Comparison of ENCODE assay signal across 21 mouse cellular contexts in the genomic region with DNA sequence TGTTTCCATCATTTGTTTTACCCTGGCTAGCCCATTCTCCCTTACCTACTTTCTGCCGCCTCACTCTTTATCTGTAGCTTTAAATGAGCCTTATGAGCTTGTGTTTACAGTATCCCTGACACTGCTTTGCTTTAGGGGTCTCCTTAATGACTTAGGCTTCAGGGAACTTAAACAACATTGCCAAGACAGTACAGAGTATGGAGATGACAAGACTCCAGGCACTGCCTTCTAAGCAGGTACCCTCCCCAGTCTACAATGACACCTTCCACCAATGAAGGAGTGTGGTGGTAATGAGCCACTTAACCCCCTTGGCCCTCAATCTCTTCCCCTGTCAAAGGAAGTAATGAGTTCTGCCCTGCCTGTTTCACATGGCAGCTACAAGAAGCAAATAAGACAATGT. TPM values are rescaled to one million over a fixed set of nuclear protein-coding genes. Genes with fewer than 3 reads are reported as not detected.
DNase-seq lines count a peak whose midpoint lies in the region; ATAC-seq and TF ChIP-seq lines count a peak whose summit lies in the region.
"Had no signal": no experiment of that assay in that cellular context is flagged by ENCODE, and none has a peak within 500 bp of the region (broad histone marks: within the 10 kb centered on the region; RNA-seq: fewer than 3 reads in every experiment).

No protein-coding gene starts in this region.

- no peaks in the 10 kb centered on the region for H3K27me3 ChIP-seq in kidney, postnatal 0 days (ENCODE audit: insufficient read depth, low read length)
- no peaks in the 10 kb centered on the region for H3K27me3 ChIP-seq in kidney, embryonic 16.5 days (ENCODE audit: insufficient read depth, low read length)
- no peaks in the 10 kb centered on the region for H3K27me3 ChIP-seq in forebrain, embryonic 15.5 days
- no peaks in the 10 kb centered on the region for H3K27me3 ChIP-seq in midbrain, embryonic 15.5 days (replicated peaks)
- H3K27me3 ChIP-seq: intestine, embryonic 15.5 days; liver, embryonic 15.5 days had no signal

- no peak for TF ChIP-seq CTCF in kidney, postnatal 0 days (IDR thresholded peaks at IDR 0.05; ENCODE audit: low read depth)

- no peaks in the 10 kb centered on the region for H3K9me3 ChIP-seq in kidney, postnatal 0 days (replicated peaks; ENCODE audit: low read length)
- no peaks in the 10 kb centered on the region for H3K9me3 ChIP-seq in kidney, embryonic 16.5 days (ENCODE audit: low read length)
- H3K9me3 ChIP-seq in forebrain, embryonic 15.5 days, result no peaks in the 10 kb centered on the region
- no peaks in the 10 kb centered on the region for H3K9me3 ChIP-seq in midbrain, embryonic 15.5 days
- H3K9me3 ChIP-seq: G1E; intestine, embryonic 15.5 days; liver, embryonic 15.5 days had no signal

- 53% methylated on average over 1 of the region's 1 CpGs for WGBS in kidney, postnatal 0 days
- 49% methylated on average over 1 of the region's 1 CpGs for WGBS in kidney, embryonic 16.5 days
- WGBS in forebrain, embryonic 15.5 days, result 26% methylated on average over 1 of the region's 1 CpGs
- 66% methylated on average over 1 of the region's 1 CpGs for WGBS in midbrain, embryonic 15.5 days

- ATAC-seq in kidney, postnatal 0 days (replicated peaks; ENCODE audit: low FRiP score, low read depth), result no peak
- ATAC-seq in kidney, embryonic 16.5 days (ENCODE audit: low FRiP score, low TSS enrichment), result no peak
- ATAC-seq in forebrain, embryonic 15.5 days (replicated peaks), result peak; percentile 84
- peak; percentile 87 for ATAC-seq in midbrain, embryonic 15.5 days (replicated peaks)
- ATAC-seq: CD4-positive, CD25-positive, alpha-beta regulatory T cell, adult 4 months; intestine, embryonic 15.5 days; lung, postnatal 0 days had no signal

- no peak overlapping the region for H3K9ac ChIP-seq in kidney, postnatal 0 days (ENCODE audit: low read depth, low read length)
- no peak overlapping the region for H3K9ac ChIP-seq in kidney, embryonic 16.5 days (replicated peaks; ENCODE audit: low read length)
- no peak overlapping the region for H3K9ac ChIP-seq in forebrain, embryonic 15.5 days (replicated peaks)
- no peak overlapping the region for H3K9ac ChIP-seq in midbrain, embryonic 15.5 days
- H3K9ac ChIP-seq: intestine, embryonic 15.5 days; liver, embryonic 15.5 days had no signal

- no peaks in the 10 kb centered on the region for H3K4me1 ChIP-seq in kidney, postnatal 0 days (replicated peaks; ENCODE audit: insufficient read depth, low read length)
- H3K4me1 ChIP-seq in kidney, embryonic 16.5 days (ENCODE audit: insufficient read depth, low read length), result no peaks in the 10 kb centered on the region
- peaks cover 19% of the 10 kb centered on the region for H3K4me1 ChIP-seq in forebrain, embryonic 15.5 days
- H3K4me1 ChIP-seq in midbrain, embryonic 15.5 days, result peaks cover 13% of the 10 kb centered on the region
- H3K4me1 ChIP-seq: intestine, embryonic 15.5 days; liver, embryonic 15.5 days had no signal

- peak; percentile 3 for DNase-seq in embryo, embryonic 10 days (ENCODE audit: low spot score)
- no peak for DNase-seq in embryo, embryonic 11 days
- DNase-seq in kidney, postnatal 0 days (ENCODE audit: low spot score), result peak; percentile 4
- DNase-seq in cerebellum, adult 18-20 months, result no peak
- DNase-seq in spleen, adult 18-20 months, result no peak
- DNase-seq: adrenal gland, postnatal 36 days; cerebellum, adult 9-11 months; heart, postnatal 14 days; kidney, postnatal 36 days had no signal

- no peak overlapping the region for H3K4me2 ChIP-seq in kidney, postnatal 0 days (ENCODE audit: low read length)
- no peak overlapping the region for H3K4me2 ChIP-seq in kidney, embryonic 16.5 days (replicated peaks; ENCODE audit: low read depth, low read length)
- no peak overlapping the region for H3K4me2 ChIP-seq in forebrain, embryonic 15.5 days (replicated peaks)
- no peak overlapping the region for H3K4me2 ChIP-seq in midbrain, embryonic 15.5 days
- H3K4me2 ChIP-seq: heart, embryonic 11.5 days; intestine, embryonic 15.5 days; liver, embryonic 15.5 days had no signal

- no peak overlapping the region for H3K27ac ChIP-seq in kidney, postnatal 0 days
- no peak overlapping the region for H3K27ac ChIP-seq in kidney, embryonic 16.5 days (ENCODE audit: low read length)
- H3K27ac ChIP-seq in forebrain, embryonic 15.5 days (replicated peaks), result peak overlapping the region; percentile 74
- peak overlapping the region; percentile 45; the same call in 1 of the 2 replicates for H3K27ac ChIP-seq in midbrain, embryonic 15.5 days
- H3K27ac ChIP-seq: intestine, embryonic 15.5 days; liver, embryonic 15.5 days; stomach, postnatal 0 days had no signal

- H3K36me3 ChIP-seq in kidney, postnatal 0 days (ENCODE audit: insufficient read depth, low read length), result no peaks in the 10 kb centered on the region
- no peaks in the 10 kb centered on the region for H3K36me3 ChIP-seq in kidney, embryonic 16.5 days (ENCODE audit: insufficient read depth, low read length)
- H3K36me3 ChIP-seq in forebrain, embryonic 15.5 days, result no peaks in the 10 kb centered on the region
- no peaks in the 10 kb centered on the region for H3K36me3 ChIP-seq in midbrain, embryonic 15.5 days (replicated peaks)
- H3K36me3 ChIP-seq: G1E; intestine, embryonic 15.5 days; liver, embryonic 15.5 days had no signal

- no peak overlapping the region for H3K4me3 ChIP-seq in kidney, postnatal 0 days (replicated peaks; ENCODE audit: low read depth, low read length)
- H3K4me3 ChIP-seq in kidney, embryonic 16.5 days (ENCODE audit: low read length), result no peak overlapping the region
- H3K4me3 ChIP-seq in forebrain, embryonic 15.5 days, result no peak overlapping the region
- H3K4me3 ChIP-seq in midbrain, embryonic 15.5 days, result no peak overlapping the region
- H3K4me3 ChIP-seq: erythroblast, embryonic 14.5 days; intestine, embryonic 15.5 days; liver, embryonic 15.5 days; myocyte had no signal

RNA-seq across cellular contexts. Expression of a gene that starts 42.4 kb away (rescaled TPM):
- 1.5 and 2.0 TPM in 2 replicates for polyA plus RNA-seq in kidney, postnatal 0 days (2015; fragmentation: Nextera tagmentation; extraction: Ambion mirVana)
- 0.32 and 0.56 TPM in 2 replicates for polyA plus RNA-seq in kidney, embryonic 16.5 days (2015; fragmentation: Nextera tagmentation; extraction: Ambion mirVana)
- 45.7 TPM in 2 replicates for polyA plus RNA-seq in forebrain, embryonic 15.5 days (2015; fragmentation: Nextera tagmentation; extraction: Ambion mirVana)
- 64.5 and 69.0 TPM in 2 replicates for polyA plus RNA-seq in midbrain, embryonic 15.5 days (2015; fragmentation: Nextera tagmentation; extraction: Ambion mirVana)
- polyA plus RNA-seq: CD4-positive, CD25-positive, alpha-beta regulatory T cell, adult 4 months; erythroblast, embryonic 14.5 days; G1E; myocyte had no signal

Comparison
In these comparisons a context has a peak if more than half of its experiments do, and no peak if none do; other contexts are left out.
1. DNase-seq: peak in embryo, embryonic 10 days (single experiment) and kidney, postnatal 0 days (single experiment); none in embryo, embryonic 11 days (single experiment), cerebellum, adult 18-20 months (0 of 2) and spleen, adult 18-20 months (0 of 2).
2. ATAC-seq: peak in forebrain, embryonic 15.5 days (single experiment) and midbrain, embryonic 15.5 days (single experiment); none in kidney, postnatal 0 days (single experiment) and kidney, embryonic 16.5 days (single experiment).
3. H3K27ac ChIP-seq: peak in forebrain, embryonic 15.5 days (single experiment) and midbrain, embryonic 15.5 days (single experiment); none in kidney, postnatal 0 days (single experiment) and kidney, embryonic 16.5 days (single experiment).
4. RNA of a gene that starts 42.4 kb away (polyA plus RNA-seq): 64.5 to 69.0 TPM in midbrain, embryonic 15.5 days and 45.7 TPM in forebrain, embryonic 15.5 days; 1.5 to 2.0 TPM in kidney, postnatal 0 days and 0.32 to 0.56 TPM in kidney, embryonic 16.5 days; every median in the first group is over 10 times any median in the second.